Mouse (Mus musculus): ENCODE results near the gene Pcbp4.

DNA sequence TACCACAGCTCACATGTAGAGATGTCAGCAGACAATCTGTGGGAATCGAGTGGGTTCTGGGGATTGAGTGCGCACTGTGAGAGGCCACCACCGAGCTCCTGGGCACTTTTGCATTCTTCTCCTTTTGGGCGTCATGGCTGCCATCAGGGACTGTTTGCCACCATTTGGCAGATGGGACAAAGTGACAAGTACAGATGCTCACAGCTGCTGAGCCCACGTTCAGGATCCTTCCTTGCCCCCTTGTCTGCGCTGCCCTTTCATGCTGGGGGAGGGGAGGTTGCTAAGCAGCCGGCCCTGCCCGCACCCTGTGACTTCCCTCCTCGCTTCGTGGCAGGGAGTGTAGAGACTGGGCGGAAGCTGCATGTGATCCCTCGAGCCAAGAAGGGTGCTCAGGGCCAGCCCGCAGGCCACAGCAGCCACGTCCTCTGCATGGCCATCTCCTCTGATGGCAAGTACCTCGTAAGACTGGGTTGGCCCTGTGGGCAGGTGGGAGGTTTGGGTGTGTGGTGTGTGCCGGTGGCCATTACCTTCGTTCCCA lies 29.6 kb downstream of the Pcbp4 start:
- TF ChIP-seq CTCF (conservative IDR thresholded peaks at IDR 0.05; ENCODE audit: insufficient read depth, insufficient read length, low read depth, low read length) (no peak), POLR2A (IDR thresholded peaks at IDR 0.05; ENCODE audit: low read depth, low read length) (no peak)
